Mouse (Mus musculus): ENCODE results near the gene Gfm2.
"Not testable (repeated sequence)": the region's sequence is repeated elsewhere in the genome, so short reads cannot be mapped to it uniquely, and the experiment has no call there.

Gene Gfm2

DNA sequence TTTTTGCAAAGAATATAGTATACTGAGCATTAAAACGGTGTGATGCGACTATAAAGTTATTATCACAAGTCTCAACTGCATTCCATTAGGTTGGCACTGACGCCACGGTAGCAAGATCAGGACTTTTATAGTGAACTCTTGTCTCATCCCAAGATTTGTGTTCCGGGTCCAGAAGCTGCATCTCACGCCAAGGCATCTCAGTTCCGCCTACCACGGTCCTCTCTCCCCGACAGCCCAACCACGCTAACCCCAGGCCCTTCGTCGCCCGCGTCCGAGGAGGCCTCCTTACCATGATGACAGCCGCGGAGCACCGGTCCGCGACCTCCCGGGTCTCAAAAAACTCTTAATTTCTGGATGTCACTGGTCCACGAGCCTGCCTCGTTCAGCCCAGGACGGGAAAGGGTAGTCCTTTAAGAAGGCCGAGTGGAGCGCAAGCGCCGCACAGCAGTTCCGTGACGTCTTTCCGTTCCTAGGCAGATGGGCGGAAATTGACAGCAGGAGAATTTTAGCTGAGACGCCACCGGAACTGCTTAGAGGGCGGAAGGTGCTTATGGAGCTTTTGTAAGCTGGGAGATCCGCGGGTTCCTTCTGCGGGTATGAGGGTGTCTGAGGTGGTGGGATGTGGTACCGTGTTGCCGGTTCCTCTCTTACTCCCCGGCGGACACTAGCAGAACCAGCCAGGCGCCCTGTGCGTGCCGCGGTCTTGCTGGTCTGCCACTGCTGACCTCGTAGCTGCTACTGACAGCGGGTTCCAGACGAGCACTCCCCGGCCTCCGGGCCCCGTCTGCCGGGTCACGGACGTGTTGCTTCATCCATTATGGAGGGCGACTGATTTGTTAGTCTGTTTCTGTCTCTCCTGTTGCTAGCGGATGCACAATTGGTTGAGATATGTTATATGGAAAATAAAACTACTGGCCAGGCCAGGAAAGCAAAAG, at the start of gene Gfm2, which contains the start of gene Nsa2:
Gene Gfm2 (plus strand): TSS at position 472 of the 935 bp plus-strand sequence.
Gene Nsa2 (minus strand): TSS at position 472 of the 935 bp plus-strand sequence.
- peak; percentile 79 to 85 for DNase-seq (ENCODE audit: low spot score in 2 of 2)

DNA sequence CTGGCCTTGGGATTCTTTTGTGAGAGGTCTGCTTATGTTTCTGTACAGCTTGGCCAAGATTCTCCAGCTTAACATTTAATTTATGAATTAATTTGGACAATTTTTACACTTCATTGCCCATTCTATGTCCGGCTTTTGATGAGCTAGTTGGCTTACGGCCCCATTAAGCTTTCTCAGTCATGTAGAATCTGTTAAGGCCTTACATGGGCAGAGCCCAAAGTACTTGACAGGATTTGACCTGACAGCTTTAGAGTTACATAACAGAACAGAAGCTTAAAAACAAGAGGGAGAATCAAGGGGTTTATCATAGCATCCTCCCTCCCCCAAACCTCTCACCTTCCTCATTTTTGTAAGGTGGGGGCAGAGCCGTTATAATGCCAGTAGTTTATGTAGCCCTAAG, 49.6 kb upstream of the Gfm2 start:
- no peak for DNase-seq (ENCODE audit: low spot score in 2 of 2)

DNA sequence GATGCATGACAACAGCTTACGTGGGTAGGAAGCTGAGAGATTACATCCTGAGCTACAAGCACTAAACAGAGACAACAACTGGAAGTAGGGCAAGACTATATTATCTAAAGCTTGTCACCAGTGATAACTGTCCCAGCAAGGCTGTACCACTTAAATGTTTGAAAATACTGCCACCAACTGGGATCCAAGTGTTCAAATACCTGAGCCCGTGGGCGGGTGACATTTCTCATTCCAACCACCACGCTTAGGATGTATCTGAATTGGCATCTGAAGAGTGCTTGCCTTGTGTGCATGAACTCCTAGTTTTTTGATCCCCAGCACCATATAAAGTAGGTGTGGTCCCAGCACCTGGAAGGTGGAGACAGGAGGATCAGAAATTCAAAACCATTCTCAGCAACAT, 42.0 kb upstream of the Gfm2 start:
- no peak for DNase-seq (ENCODE audit: low spot score in 2 of 2)

DNA sequence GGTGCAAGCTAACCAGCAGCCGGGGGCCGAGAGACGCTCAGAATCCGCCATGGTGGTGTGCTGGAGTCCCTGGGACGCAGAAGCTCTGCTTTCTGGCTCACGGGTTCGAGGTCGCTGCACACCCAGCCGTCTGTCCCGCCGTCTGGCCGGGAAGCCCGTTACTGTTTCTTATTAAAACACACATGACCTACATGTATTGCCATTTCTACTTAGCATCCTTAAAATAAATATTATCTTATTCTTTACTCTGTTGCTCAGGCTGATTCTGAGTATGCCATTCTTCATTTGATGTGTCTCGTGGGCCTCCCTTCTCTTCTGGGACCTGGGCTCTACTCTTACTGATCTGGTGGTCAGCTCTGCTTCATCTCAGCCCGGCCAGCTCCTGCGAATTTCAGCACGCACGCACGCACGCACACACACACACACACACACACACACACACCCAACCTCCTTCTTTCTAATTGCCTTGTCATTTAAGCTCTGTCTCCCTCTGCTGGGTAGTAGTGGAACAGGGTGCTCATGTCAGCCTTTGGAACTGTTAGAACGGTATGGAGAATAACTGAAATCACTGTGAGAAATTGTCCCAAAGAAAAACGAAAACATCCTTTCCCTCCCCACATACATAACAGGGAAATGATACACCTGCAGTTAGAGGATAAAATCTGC, 38.4 kb upstream of the Gfm2 start, which contains the start of gene Gm6169:
Gene Gm6169 (minus strand): TSS at position 51 of the 666 bp plus-strand sequence.
- peak in 1 of 2 experiments; percentile 20 for DNase-seq (ENCODE audit: low spot score in 2 of 2)

DNA sequence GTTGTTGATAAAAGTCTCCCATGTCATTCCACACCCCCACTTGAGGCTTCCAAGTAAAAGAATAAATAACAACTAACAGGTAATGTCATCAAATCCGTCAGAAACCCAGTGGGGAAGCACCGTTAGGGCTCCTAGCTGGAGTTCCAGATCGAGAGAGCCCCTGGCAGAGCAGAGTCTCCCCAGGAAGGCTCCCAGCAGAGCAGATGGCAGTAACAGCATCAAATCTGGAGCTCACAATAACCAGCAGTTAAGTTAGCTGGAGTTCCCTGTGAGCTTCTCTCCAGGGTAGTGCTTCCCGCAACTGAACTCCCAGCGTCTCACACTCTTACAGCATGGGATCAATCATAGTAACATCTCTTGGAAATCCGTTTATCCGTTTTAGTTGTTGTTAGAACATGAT, 32.7 kb upstream of the Gfm2 start:
- DNase-seq (ENCODE audit: low spot score in 2 of 2): no peak

DNA sequence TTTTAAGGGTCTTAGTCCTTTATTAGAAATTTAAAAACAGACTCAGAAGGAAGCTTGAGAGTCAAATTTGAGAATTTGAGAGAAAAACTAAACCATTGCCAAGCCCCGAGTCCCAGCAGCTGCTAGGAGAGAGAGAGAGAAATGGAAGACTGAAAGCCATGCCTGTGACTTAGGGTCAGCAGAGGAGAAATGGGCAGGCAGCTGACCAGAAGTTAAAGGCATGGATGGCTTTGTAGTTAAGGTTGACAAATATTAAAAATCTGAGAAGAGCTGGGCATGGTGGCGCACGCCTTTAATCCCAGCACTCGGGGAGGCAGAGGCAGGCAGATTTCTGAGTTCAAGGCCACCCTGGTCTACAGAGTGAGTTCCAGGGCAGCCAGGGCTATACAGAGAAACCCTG, 30.0 kb upstream of the Gfm2 start:
- not testable (repeated sequence) for DNase-seq (ENCODE audit: low spot score in 2 of 2)

DNA sequence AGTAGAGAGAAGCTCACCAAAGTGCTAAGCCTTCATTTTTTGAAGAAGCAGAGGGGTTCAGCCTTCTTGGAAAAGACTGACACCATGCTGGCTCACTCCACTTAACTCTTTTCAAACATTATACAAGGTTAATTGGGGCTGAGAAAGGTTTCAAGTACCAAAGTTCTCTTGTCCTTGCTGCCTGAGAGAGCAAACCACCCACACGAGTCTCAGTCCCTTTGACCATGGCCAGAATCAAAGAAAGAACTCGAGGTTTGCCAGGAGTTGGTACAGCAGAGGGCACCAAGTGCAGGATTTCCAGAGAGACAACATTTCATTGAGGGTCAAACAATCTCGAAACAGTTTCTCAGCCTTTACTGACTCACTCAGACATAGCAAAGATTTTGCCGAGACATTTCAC, 28.7 kb upstream of the Gfm2 start:
- DNase-seq (ENCODE audit: low spot score in 2 of 2): no peak

DNA sequence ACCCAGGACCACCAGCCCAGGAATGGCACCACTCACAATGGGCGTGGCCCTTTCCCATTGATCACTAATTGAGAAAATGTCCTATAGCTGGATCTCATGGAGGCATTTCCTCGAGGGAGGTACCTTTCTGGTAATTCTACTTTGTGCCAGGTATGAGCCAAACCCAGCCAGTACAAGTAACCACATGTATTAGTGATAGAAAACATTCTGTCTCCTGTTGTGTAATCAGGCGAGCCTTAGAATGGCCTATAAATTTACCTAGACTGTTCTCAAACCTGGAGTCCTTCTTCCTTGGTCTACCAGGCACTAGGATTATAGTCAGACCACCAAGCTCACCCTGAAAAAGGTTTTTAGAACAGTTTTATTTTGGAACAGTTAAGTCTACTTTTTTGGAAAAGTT, 16.4 kb upstream of the Gfm2 start:
- no peak for DNase-seq (ENCODE audit: low spot score in 2 of 2)

DNA sequence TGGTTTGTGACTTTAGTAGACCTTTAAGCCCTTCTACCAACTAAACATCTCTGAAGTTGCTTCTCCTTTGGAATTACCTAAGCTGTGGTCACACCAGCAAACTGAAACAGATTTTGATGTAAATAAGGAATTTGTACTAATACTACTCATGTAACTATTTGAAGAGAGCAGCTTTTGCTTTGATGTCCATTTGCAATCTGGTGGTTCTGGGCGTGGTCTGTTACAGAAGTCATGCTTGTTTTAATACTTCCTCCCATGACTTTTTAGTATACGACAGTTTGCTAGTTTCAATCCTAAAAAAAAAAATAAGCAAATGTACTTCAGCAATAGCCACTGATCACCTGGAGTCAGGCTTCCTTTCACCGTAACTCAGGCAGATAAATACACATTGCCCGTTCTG, 8.1 kb upstream of the Gfm2 start:
- not testable (repeated sequence) for DNase-seq (ENCODE audit: low spot score in 2 of 2)

DNA sequence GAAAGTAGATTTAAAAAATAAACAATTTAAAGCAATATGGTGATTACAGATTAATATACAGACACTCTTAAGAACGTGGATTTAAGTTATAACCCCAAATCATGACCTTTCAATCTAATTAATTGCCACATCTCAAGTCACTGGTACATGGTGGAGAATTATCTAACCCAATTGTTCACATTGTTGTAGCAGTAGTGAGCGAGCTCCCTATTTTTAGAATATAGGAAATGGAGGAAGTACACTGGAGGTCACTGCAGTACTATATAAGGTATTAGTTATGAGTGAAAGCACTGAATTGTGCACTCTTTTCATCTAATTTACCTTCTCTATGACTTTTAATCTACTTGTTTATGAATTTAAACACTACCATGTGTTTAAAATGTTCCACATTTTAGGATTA, 7.3 kb upstream of the Gfm2 start:
- not testable (repeated sequence) for DNase-seq (ENCODE audit: low spot score in 2 of 2)

DNA sequence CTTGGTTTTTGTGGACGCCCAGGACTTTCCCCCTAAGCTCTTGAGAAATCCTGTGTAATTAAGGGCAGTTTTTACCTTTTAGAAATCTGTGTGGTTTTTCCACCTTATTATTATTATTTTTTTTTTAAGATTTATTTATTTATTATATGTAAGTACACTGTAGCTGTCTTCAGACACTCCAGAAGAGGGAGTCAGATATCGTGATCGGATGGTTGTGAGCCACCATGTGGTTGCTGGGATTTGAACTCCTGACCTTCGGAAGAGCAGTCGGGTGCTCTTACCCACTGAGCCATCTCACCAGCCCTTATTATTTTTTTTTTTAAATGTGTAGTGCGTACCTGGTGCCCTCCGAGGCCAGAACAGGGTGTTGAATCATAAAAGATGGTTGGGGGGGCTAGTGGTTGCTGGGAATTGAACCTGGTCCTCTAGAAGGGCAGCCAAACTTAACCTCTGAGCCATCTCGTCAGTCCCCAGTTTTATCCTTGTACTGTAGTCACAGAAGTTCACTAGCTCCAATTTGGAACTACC, 731 bp downstream of the Gfm2 start:
- not testable (repeated sequence) for DNase-seq (ENCODE audit: low spot score in 2 of 2)

DNA sequence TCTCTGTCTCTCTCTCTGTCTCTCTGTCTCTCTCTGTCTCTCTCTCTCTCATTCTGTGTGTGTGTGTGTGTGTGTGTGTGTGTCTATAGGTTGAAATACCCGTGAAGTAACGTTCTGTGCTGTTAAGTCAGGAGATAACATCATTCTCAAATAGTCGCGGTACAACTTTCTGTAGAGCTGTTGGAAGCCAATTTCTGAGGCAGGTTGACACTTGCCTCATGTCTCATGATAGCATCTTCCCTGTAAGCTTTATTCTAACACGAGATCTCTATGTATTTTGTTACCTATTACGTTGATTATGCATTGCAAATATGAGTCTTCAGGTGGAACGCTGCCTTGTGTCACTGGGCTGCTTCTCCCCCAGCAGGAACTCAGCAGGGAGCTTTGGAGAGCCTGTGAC, 4.6 kb downstream of the Gfm2 start:
- DNase-seq (ENCODE audit: low spot score in 2 of 2): no peak

DNA sequence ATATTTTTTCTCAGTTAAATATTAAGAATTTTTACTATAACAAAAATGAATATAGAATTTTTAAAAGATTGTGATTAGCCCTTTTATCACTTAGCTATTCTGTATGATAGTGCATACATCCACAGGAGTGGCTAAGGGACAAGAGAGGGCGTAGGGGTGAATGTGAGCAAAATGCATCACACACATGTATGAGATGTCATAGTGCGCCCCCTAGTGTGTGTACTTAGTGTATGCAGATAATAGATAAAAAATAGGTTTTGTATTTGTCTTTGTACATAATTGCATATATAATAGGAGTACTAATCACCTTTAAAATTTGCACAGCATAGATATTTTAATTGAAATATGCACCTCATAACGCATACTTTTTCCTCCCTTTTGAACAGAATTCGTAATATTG, 8.1 kb downstream of the Gfm2 start:
- DNase-seq (ENCODE audit: low spot score in 2 of 2): peak in 1 of 2 experiments; percentile 67

DNA sequence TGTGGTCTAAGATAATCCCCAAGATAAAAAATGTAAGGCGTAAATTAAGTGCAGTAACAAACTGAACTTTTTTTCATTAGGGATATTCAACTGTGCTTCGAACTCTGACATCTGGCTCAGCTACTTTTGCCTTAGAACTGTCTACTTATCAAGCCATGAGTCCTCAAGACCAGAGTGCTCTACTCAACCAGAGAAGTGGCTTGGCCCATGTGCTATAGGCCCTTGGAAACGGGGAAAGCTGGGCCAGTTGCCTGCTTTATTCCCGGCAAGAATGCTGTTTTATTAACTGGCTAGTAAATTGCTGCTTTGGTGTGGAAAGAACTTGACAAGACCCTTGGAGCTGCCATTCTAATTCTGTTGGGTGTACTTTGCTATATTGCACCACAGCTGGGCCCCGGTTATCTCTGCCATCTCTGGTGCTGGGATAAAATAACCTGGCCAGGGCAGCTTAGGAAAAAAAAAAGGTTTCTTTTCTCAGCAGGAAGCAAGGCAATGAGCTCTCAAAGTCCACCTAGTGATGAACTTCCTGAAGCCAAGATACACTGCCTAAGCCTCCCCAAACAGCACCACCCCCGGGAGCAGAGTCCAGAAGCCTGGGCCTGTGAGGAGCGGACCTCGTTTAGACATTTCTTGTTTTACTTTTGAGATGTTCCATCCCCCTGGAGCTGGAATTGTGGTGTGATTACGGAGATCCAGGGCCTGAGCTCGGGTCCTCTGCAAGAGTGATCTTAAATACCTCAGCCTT, 38.0 kb downstream of the Gfm2 start:
- no peak for DNase-seq (ENCODE audit: low spot score in 2 of 2)

DNA sequence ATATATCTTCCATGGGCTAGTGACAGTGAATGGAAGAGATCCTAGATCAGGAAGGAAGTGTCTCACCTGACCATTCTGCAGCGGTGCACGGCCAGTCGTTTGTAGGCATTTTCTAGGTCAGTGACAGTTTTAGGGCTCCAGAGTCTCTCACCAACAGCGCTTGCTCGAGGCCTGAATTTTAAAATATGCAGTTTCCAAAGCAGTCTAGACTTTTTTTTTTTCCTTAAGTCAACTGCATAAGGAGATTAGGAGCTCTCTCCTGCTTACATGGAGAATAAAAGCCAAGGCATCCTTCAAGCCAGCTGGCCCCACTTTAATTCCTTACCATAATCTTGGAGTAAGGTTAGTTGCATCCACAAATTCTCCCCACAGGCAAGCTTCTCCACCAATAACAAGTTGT, 39.0 kb downstream of the Gfm2 start:
- DNase-seq (ENCODE audit: low spot score in 2 of 2): no peak

DNA sequence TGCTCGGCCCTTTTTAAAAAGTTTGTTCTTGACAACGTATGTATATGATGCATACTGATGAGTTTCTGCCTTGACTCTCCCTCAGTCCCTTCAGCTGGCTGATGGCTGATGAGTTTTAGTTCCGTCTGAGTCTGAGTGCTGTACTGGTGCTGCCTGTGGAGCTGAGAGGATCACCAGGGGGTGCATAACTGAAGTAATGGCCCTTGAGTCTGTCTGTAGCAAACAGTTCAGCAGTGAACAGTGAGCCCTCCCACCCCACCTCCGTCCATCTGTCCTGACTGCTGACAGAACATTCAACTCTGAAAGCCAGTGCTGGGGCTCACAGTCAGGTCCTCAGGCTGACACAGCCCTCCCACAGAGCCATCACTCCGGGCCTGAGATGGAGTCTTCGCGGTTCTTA, 41.2 kb downstream of the Gfm2 start:
- no peak for DNase-seq (ENCODE audit: low spot score in 2 of 2)

DNA sequence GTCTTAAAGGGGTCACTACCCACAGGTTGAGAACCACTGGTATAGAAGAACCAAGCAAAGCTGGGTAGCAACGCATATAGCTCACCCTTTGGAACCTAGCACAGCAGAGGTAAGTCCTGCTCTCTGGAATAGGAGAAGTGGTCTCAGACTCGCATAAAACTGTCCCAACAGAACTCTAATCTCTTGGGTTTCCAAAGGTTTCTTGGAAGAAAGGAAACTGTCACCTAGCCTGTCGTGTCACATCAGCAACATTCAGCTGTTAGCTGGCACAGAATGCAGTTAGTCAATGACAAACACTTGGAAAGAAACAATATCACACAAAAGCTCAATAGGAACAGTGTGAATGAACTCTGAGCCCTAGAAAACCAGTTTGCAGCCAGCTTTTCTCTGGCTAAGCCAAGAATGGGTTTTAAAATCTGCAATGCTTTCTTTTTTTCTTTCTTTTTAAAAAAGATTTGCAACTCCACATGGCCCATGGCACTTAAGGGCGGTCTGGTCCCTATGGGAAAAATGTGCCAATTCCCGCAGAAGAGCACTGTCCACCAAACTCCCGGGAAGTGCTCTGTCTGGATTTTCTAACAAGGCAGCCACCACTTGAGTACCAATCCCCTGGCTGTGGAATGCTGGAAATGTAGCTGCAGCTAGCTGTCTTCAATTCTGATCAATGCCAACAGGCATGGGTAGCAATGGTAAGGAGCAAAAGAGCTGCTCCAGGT, 42.5 kb downstream of the Gfm2 start:
- DNase-seq (ENCODE audit: low spot score in 2 of 2): no peak

DNA sequence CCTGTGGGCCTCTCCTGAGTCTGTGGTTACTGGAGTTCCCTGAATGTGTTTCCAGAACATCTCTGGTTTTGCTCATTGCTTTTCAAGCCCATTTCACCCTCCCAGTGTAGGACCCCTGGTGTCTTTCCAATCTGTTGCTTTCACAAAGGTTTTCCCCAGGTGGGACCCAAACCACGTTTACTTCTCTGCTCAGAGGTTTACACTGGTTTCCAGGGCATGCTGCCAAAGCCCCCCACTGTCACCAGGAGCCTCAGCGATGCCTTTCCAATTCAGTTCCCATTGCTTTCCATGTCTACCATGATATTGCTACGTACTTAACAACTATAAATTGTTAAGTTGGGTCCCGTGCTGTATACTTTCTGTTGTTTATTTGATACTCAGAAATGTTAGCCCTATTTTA, 45.1 kb downstream of the Gfm2 start:
- no peak for DNase-seq (ENCODE audit: low spot score in 2 of 2)

DNA sequence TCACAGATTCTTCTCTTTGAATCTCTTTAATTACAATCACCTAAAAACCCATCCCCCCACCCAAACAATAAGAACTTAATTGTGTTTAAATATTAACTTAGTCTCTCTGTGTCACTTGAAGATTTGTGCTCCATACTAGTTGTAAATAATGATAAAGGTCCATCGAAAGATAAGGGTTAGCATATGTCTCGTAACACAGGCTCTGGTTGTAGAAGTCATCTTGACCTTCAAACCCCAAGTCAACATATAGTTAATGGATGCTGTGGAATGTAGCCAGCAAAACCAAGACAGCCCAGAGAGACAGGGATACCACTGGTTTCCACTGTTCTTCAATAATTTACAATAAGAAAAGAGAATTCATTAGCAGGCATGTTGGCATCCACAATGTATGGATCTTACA, 46.4 kb downstream of the Gfm2 start:
- DNase-seq (ENCODE audit: low spot score in 2 of 2): no peak

DNA sequence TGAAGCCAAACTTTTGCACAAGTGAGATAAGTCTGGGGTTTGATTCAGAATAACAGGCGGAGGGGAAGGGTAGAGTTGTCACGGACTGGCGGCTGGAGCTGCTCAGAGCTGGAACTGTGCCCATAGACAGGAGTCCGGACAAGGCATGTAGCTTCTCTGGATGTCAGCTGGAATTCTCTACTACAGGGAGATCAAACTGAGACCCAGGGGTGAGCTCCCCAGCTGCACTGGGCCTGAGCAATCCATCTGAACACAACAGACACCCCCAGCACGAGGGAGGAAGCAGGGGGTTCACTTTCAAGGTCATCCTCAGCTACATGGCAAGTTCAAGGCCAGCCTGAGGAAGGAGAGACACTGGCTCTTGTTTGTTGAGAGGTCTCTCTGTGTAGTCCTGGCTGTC, 46.9 kb downstream of the Gfm2 start:
- no peak for DNase-seq (ENCODE audit: low spot score in 2 of 2)

DNA sequence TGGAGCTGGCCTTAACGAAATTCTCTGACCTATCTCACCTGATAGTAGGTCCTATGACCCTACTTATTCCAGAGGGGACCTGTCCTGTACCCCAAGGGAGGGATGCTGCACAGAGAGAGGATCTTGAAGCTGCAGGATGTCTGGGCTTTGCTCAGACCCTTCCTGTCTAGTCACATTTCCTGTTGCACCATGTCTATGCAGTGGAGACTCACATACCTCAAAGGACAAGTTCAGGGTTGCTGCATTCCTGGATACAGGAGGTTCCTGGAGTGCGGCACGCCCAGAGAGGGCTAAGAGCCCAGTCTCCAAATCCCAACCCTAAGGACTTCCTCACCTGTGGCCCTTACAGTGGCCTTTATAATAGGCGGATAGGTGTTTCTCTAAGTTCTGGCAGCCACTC, 48.6 kb downstream of the Gfm2 start:
- DNase-seq (ENCODE audit: low spot score in 2 of 2): no peak
